Comparison of ENCODE assay signal across 9 mouse cellular contexts in genomic region chr7:112793903-112794302, GRCm38 (mm10).
A peak's percentile ranks its signal among the peaks of the same experiment; 100 is the strongest.
DNase-seq lines count a peak whose midpoint lies in the region; ATAC-seq and TF ChIP-seq lines count a peak whose summit lies in the region.
"Had no signal": no experiment of that assay in that cellular context is flagged by ENCODE, and none has a peak within 500 bp of the region (broad histone marks: within the 10 kb centered on the region; RNA-seq: fewer than 3 reads in every experiment).

No protein-coding gene starts in this region.

- DNase-seq in layer of hippocampus, adult 2 months (ENCODE audit: low spot score in 2 of 2) = no peak
- no peak for DNase-seq in layer of hippocampus, postnatal 14 days (ENCODE audit: low spot score in 2 of 2)
- peak; percentile 20 for DNase-seq in heart, adult 8-10 months (ENCODE audit: low spot score)
- DNase-seq in left cerebral cortex, postnatal 10 days (ENCODE audit: extremely low spot score in 1 of 2, low spot score in 2 of 2) = no peak
- no peak for DNase-seq in cerebellum, adult 9-10 months

- no peaks in the 10 kb centered on the region for H3K9me3 ChIP-seq in intestine, embryonic 16.5 days (ENCODE audit: control insufficient read depth, low read length)
- no peaks in the 10 kb centered on the region for H3K9me3 ChIP-seq in neural tube, embryonic 15.5 days (replicated peaks)

- peak overlapping the region; percentile 10; the same call in 1 of the 2 replicates for H3K27ac ChIP-seq in layer of hippocampus, adult 2 months
- H3K27ac ChIP-seq in intestine, embryonic 16.5 days (ENCODE audit: low read length) = no peak overlapping the region
- H3K27ac ChIP-seq in neural tube, embryonic 15.5 days (replicated peaks) = peak overlapping the region; percentile 45; the same call in 1 of the 2 replicates

- 38% methylated on average over 7 of the region's 7 CpGs for WGBS in intestine, embryonic 16.5 days
- WGBS in neural tube, embryonic 15.5 days = 50% methylated on average over 7 of the region's 7 CpGs

- no peak for ATAC-seq in intestine, embryonic 16.5 days
- no peak for ATAC-seq in neural tube, embryonic 15.5 days (ENCODE audit: low FRiP score)
- no peak for ATAC-seq in megakaryocyte, adult 5-6 weeks (ENCODE audit: poor library complexity, severe bottlenecking)

- no peak for TF ChIP-seq CTCF in layer of hippocampus, adult 2 months (conservative IDR thresholded peaks at IDR 0.05)

- peaks cover 14% of the 10 kb centered on the region for H3K4me1 ChIP-seq in intestine, embryonic 16.5 days (ENCODE audit: control insufficient read depth, insufficient read depth, low read length)
- peaks cover 24% of the 10 kb centered on the region for H3K4me1 ChIP-seq in neural tube, embryonic 15.5 days

- intact Hi-C loops in left cerebral cortex, postnatal 10 days (cut with DNase I) = no loop called here

- peak overlapping the region; percentile 27; the same call in 1 of the 2 replicates for H3K9ac ChIP-seq in intestine, embryonic 16.5 days (ENCODE audit: low read depth, low read length)
- H3K9ac ChIP-seq in neural tube, embryonic 15.5 days (replicated peaks) = no peak overlapping the region

- H3K36me3 ChIP-seq in intestine, embryonic 16.5 days (ENCODE audit: control insufficient read depth, insufficient read depth, low read length) = no peaks in the 10 kb centered on the region
- no peaks in the 10 kb centered on the region for H3K36me3 ChIP-seq in neural tube, embryonic 15.5 days

- no peak overlapping the region for H3K4me2 ChIP-seq in intestine, embryonic 16.5 days (ENCODE audit: low read depth, low read length)
- no peak overlapping the region for H3K4me2 ChIP-seq in neural tube, embryonic 15.5 days

- H3K27me3 ChIP-seq in intestine, embryonic 16.5 days (replicated peaks; ENCODE audit: control insufficient read depth, insufficient read depth, low read length) = no peaks in the 10 kb centered on the region
- H3K27me3 ChIP-seq in neural tube, embryonic 15.5 days (replicated peaks) = no peaks in the 10 kb centered on the region

- H3K4me3 ChIP-seq in layer of hippocampus, adult 2 months = no peak overlapping the region
- H3K4me3 ChIP-seq in intestine, embryonic 16.5 days (ENCODE audit: low read length) = no peak overlapping the region
- no peak overlapping the region for H3K4me3 ChIP-seq in neural tube, embryonic 15.5 days (replicated peaks)
- H3K4me3 ChIP-seq: myocyte had no signal
